Mouse (Mus musculus) G1E (cell line): Measurements from ENCODE around the gene Kcnc3. TPM values are rescaled to one million over a fixed set of nuclear protein-coding genes. Genes with fewer than 3 reads are reported as not detected.

ENCODE experiments used
- ATAC-seq: 2 replicates; pipeline ENCODE4 v1.8.0; 2016; ENCODE audit warnings: mild to moderate bottlenecking; ENCODE audit not compliant: insufficient number of reproducible peaks, poor library complexity, low FRiP score, severe bottlenecking; ENCODE audit errors: extremely low read depth
- DNase-seq: peaks from one replicate; pipeline ENCODE4 v3.0.0; 2012; ENCODE audit warnings: low spot score
- H3K27me3 ChIP-seq: 2 replicates; pipeline ENCODE4 v1.6.1; 2012; ENCODE audit warnings: mild to moderate bottlenecking, low read length, inconsistent platforms; ENCODE audit not compliant: insufficient read depth
- H3K36me3 ChIP-seq: replicated peaks from 2 replicates; pipeline ENCODE3; 2012; ENCODE audit warnings: mild to moderate bottlenecking, inconsistent platforms
- H3K4me1 ChIP-seq: 2 replicates; pipeline ENCODE4 v1.6.1; 2012; ENCODE audit warnings: low read depth, low read length, inconsistent platforms, mixed read lengths; ENCODE audit not compliant: insufficient read depth
- H3K4me3 ChIP-seq: 2 replicates; pipeline ENCODE4 v1.5.1; 2012; ENCODE audit warnings: low read depth, mild to moderate bottlenecking, inconsistent platforms, low read length, moderate library complexity, mixed read lengths
- H3K9me3 ChIP-seq: replicated peaks from 2 replicates; pipeline ENCODE4 v1.6.1; 2012; ENCODE audit warnings: inconsistent platforms
- CTCF ChIP-seq: IDR thresholded peaks from 2 replicates; pipeline ENCODE4 v1.5.1; 2012; ENCODE audit warnings: low read depth, low read length, inconsistent platforms, mixed read lengths
- GATA1 ChIP-seq: IDR thresholded peaks from 2 replicates; pipeline ENCODE4 v1.6.1; 2012; ENCODE audit warnings: borderline replicate concordance, low read length, inconsistent platforms, mixed read lengths
- GATA2 ChIP-seq: IDR thresholded peaks from 2 replicates; pipeline ENCODE4 v1.6.1; 2012; ENCODE audit warnings: low read depth, low read length, inconsistent platforms, borderline replicate concordance
- POLR2AphosphoS5 ChIP-seq: IDR thresholded peaks from 2 replicates; pipeline ENCODE4 v1.6.1; 2012; ENCODE audit warnings: low read depth, low read length, inconsistent platforms; ENCODE audit not compliant: insufficient replicate concordance
- TAL1 ChIP-seq: conservative IDR thresholded peaks from 2 replicates; pipeline ENCODE4 v1.6.1; 2012; ENCODE audit warnings: low read depth, low read length, inconsistent platforms, mixed read lengths
- polyA plus RNA-seq: library from polyadenylated mRNA; stranded (reverse); fragments of >175 nt; gene quantifications from 2 replicates; pipeline ENCODE4 v1.2.3, GENCODE M21; 2012
- total RNA-seq, 2 experiments: library from RNA; stranded (forward) in 1 of 2; stranded (reverse) in 1 of 2; fragments of 200-1000 nt in 1 of 2; fragments of >200 nt in 1 of 2; fragmentation: Nextera tagmentation in 1 of 2; gene quantifications; 2 replicates each; pipeline ENCODE4 v1.2.3; 2014 to 2017

Gene Kcnc3
- total and polyA plus RNA-seq, 3 experiments, result 0.05 to 0.53 TPM; not detected in 1

- DNase-seq, result no peak
- Histone ChIP-seq H3K4me1 (no peaks in the 10 kb centered on the region), H3K4me3 (no peak overlapping the region), H3K9me3 (peaks cover 3% of the 10 kb centered on the region), H3K27me3 (no peaks in the 10 kb centered on the region), H3K36me3 (no peaks in the 10 kb centered on the region)
- TF ChIP-seq TAL1 (no peak), GATA2 (no peak), CTCF (no peak), POLR2AphosphoS5 (no peak), GATA1 (no peak)
- no peak for ATAC-seq
Observed at GRCm38 (mm10) chr7:44626068-44626385, 35.6 kb downstream of the Kcnc3 start.

GRCm38 (mm10) chr7:44626966-44627365 is 36.5 kb downstream of the Kcnc3 start:
- no peak for ATAC-seq
- no peaks in the 10 kb centered on the region for H3K9me3 ChIP-seq
- H3K4me1 ChIP-seq, result no peaks in the 10 kb centered on the region

GRCm38 (mm10) chr7:44628402-44629034 is 38.1 kb downstream of the Kcnc3 start:
- ATAC-seq, result no peak

More at GRCm38 (mm10) chr7:44626966-44627365, 36.5 kb downstream of the Kcnc3 start:
- TF ChIP-seq GATA2 (no peak), GATA1 (no peak), TAL1 (no peak), POLR2AphosphoS5 (no peak), CTCF (no peak)
- DNase-seq, result no peak
- no peak overlapping the region for H3K4me3 ChIP-seq
- H3K36me3 ChIP-seq, result no peaks in the 10 kb centered on the region
- H3K27me3 ChIP-seq, result no peaks in the 10 kb centered on the region

GRCm38 (mm10) chr7:44630437-44630836 is 40.0 kb downstream of the Kcnc3 start:
- TF ChIP-seq CTCF, result no peak
- no peak for TF ChIP-seq POLR2AphosphoS5
- TF ChIP-seq TAL1, result no peak
- TF ChIP-seq GATA1, result no peak
- no peak for TF ChIP-seq GATA2
- H3K36me3 ChIP-seq, result no peaks in the 10 kb centered on the region
- no peak for DNase-seq
- no peaks in the 10 kb centered on the region for H3K4me1 ChIP-seq
- no peak overlapping the region for H3K4me3 ChIP-seq
- H3K9me3 ChIP-seq, result no peaks in the 10 kb centered on the region
- ATAC-seq, result no peak
- H3K27me3 ChIP-seq, result no peaks in the 10 kb centered on the region; the same call in 1 of the 2 replicates

More at GRCm38 (mm10) chr7:44628402-44629034, 38.1 kb downstream of the Kcnc3 start:
- H3K27me3 ChIP-seq, result no peaks in the 10 kb centered on the region; the same call in 1 of the 2 replicates
- TF ChIP-seq CTCF (no peak), GATA2 (no peak), TAL1 (no peak), POLR2AphosphoS5 (no peak), GATA1 (no peak)
- no peak for DNase-seq
- no peak overlapping the region for H3K4me3 ChIP-seq
- no peaks in the 10 kb centered on the region for H3K9me3 ChIP-seq
- H3K36me3 ChIP-seq, result no peaks in the 10 kb centered on the region
- H3K4me1 ChIP-seq, result no peaks in the 10 kb centered on the region

- TF ChIP-seq POLR2AphosphoS5, result no peak
- TF ChIP-seq GATA2, result no peak
- TF ChIP-seq GATA1, result no peak
- TF ChIP-seq TAL1, result no peak
- no peak for TF ChIP-seq CTCF
- no peak overlapping the region for H3K4me3 ChIP-seq
- H3K9me3 ChIP-seq, result no peaks in the 10 kb centered on the region
- DNase-seq, result no peak
- ATAC-seq, result no peak
- H3K27me3 ChIP-seq, result no peaks in the 10 kb centered on the region; the same call in 1 of the 2 replicates
- no peaks in the 10 kb centered on the region for H3K36me3 ChIP-seq
- H3K4me1 ChIP-seq, result no peaks in the 10 kb centered on the region
Observed at GRCm38 (mm10) chr7:44632676-44633075, 42.2 kb downstream of the Kcnc3 start.

- Histone ChIP-seq H3K27me3 (peaks cover 1% of the 10 kb centered on the region; the same call in 1 of the 2 replicates), H3K4me1 (no peaks in the 10 kb centered on the region), H3K9me3 (no peaks in the 10 kb centered on the region), H3K4me3 (no peak overlapping the region), H3K36me3 (no peaks in the 10 kb centered on the region)
- no peak for DNase-seq
- ATAC-seq, result no peak
- TF ChIP-seq GATA2 (no peak), POLR2AphosphoS5 (no peak), GATA1 (no peak), TAL1 (no peak), CTCF (no peak)
Observed at GRCm38 (mm10) chr7:44633407-44633806, 42.9 kb downstream of the Kcnc3 start.
